Mouse (Mus musculus): ENCODE data around the gene Fam20b.

Gene Fam20b

GRCm38 (mm10) chr1:156640577-156640976 lies 78.3 kb downstream of the Fam20b start:
- DNase-seq (ENCODE audit: low read depth, low spot score) = no peak

GRCm38 (mm10) chr1:156639455-156639854 lies 79.4 kb downstream of the Fam20b start:
- no peak for DNase-seq (ENCODE audit: low read depth, low spot score)

- DNase-seq (ENCODE audit: low read depth, low spot score) = no peak
Measured at GRCm38 (mm10) chr1:156635148-156635547, 83.7 kb downstream of the Fam20b start.

GRCm38 (mm10) chr1:156633095-156633494 lies 85.8 kb downstream of the Fam20b start:
- peak; percentile 60 for DNase-seq (ENCODE audit: low read depth, low spot score)

- DNase-seq (ENCODE audit: low read depth, low spot score) = peak; percentile 53
Measured at GRCm38 (mm10) chr1:156630965-156631364, 87.9 kb downstream of the Fam20b start.

- no peak for DNase-seq (ENCODE audit: low read depth, low spot score)
Measured at GRCm38 (mm10) chr1:156629984-156630383, 88.9 kb downstream of the Fam20b start.

Data from A20 (cell line).